Comparison of ENCODE assay signal across 8 mouse cellular contexts in the genomic region with DNA sequence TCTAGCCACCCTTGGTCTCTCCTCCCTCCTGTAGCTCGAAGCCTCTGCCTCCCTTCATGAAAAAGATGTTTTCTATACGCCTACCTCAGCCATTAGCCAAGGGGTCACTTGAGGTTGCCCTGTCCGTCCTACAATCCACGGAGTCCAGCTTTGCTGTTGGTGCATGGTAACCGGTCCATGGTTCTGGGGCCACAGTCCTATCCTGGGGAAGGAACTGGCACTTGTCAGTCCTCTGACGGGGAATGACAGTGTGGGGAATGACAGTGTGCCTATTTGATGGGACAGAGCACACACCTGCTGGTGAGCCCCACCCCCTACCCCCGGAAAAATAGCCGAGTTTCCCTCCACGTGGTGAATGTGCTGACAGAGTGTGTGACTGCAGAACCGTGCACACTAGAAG.
DNase-seq lines count a peak whose midpoint lies in the region; ATAC-seq lines count a peak whose summit lies in the region.
"Had no signal": no experiment of that assay in that cellular context is flagged by ENCODE, and none has a peak within 500 bp of the region (broad histone marks: within the 10 kb centered on the region; RNA-seq: fewer than 3 reads in every experiment).

No protein-coding gene starts in this region.

- peak overlapping the region; percentile 27 for H3K4me3 ChIP-seq in heart, embryonic 13.5 days
- H3K4me3 ChIP-seq in neural tube, embryonic 13.5 days = no peak overlapping the region
- no peak overlapping the region for H3K4me3 ChIP-seq in limb, embryonic 13.5 days
- no peak overlapping the region for H3K4me3 ChIP-seq in stomach, embryonic 15.5 days (replicated peaks)

- no peak for DNase-seq in heart, adult 18-20 months
- DNase-seq in neural tube, embryonic 10.5 days (ENCODE audit: extremely low spot score, low spot score) = no peak
- no peak for DNase-seq in gastrocnemius, postnatal 36 days

- H3K4me2 ChIP-seq in heart, embryonic 13.5 days = peak overlapping the region; percentile 65
- peak overlapping the region; percentile 33 for H3K4me2 ChIP-seq in neural tube, embryonic 13.5 days
- peak overlapping the region; percentile 25; the same call in 1 of the 2 replicates for H3K4me2 ChIP-seq in limb, embryonic 13.5 days (replicated peaks)
- H3K4me2 ChIP-seq in stomach, embryonic 15.5 days = 0 out of 2 replicates have a peak overlapping the region, but pooled peaks have one; percentile 10

- H3K9me3 ChIP-seq in heart, embryonic 13.5 days = 0 out of 2 replicates have a peak, but pooled peaks cover 3% of the 10 kb centered on the region
- H3K9me3 ChIP-seq in neural tube, embryonic 13.5 days = no peaks in the 10 kb centered on the region
- peaks cover 5% of the 10 kb centered on the region; the same call in 1 of the 2 replicates for H3K9me3 ChIP-seq in limb, embryonic 13.5 days
- 0 out of 2 replicates have a peak, but pooled peaks cover 3% of the 10 kb centered on the region for H3K9me3 ChIP-seq in stomach, embryonic 15.5 days

- WGBS in heart, embryonic 13.5 days = 15% methylated on average over 10 of the region's 10 CpGs
- whole genome bisulfite sequencing in neural tube, embryonic 13.5 days = 30% methylated on average over 10 of the region's 10 CpGs
- 21% methylated on average over 10 of the region's 10 CpGs for WGBS in limb, embryonic 13.5 days
- whole genome bisulfite sequencing in stomach, embryonic 15.5 days = 21% methylated on average over 10 of the region's 10 CpGs

- H3K27me3 ChIP-seq in heart, embryonic 13.5 days (replicated peaks) = peaks cover 5% of the 10 kb centered on the region; the same call in 1 of the 2 replicates
- peaks cover 7% of the 10 kb centered on the region; the same call in 1 of the 2 replicates for H3K27me3 ChIP-seq in neural tube, embryonic 13.5 days
- H3K27me3 ChIP-seq in limb, embryonic 13.5 days = peaks cover 27% of the 10 kb centered on the region
- no peaks in the 10 kb centered on the region for H3K27me3 ChIP-seq in stomach, embryonic 15.5 days (replicated peaks)

- H3K9ac ChIP-seq in heart, embryonic 13.5 days = peak overlapping the region; percentile 62
- H3K9ac ChIP-seq in neural tube, embryonic 13.5 days = no peak overlapping the region
- no peak overlapping the region for H3K9ac ChIP-seq in limb, embryonic 13.5 days
- H3K9ac ChIP-seq in stomach, embryonic 15.5 days = no peak overlapping the region

- ATAC-seq in heart, embryonic 13.5 days (ENCODE audit: extremely low read depth, insufficient number of reproducible peaks, low FRiP score, low TSS enrichment) = no peak
- peak; percentile 28; the same call in 1 of the 2 replicates for ATAC-seq in neural tube, embryonic 13.5 days (ENCODE audit: low read depth)
- 0 out of 2 replicates have a peak, but pooled peaks have one; percentile 12 for ATAC-seq in limb, embryonic 13.5 days (ENCODE audit: low FRiP score, low read depth)
- no peak for ATAC-seq in stomach, embryonic 15.5 days (ENCODE audit: insufficient read depth, low FRiP score, low read depth)
- ATAC-seq: inflammation-experienced regulatory T-cells, adult 6 months had no signal

- no peaks in the 10 kb centered on the region for H3K36me3 ChIP-seq in heart, embryonic 13.5 days
- H3K36me3 ChIP-seq in neural tube, embryonic 13.5 days = no peaks in the 10 kb centered on the region
- no peaks in the 10 kb centered on the region for H3K36me3 ChIP-seq in limb, embryonic 13.5 days
- H3K36me3 ChIP-seq in stomach, embryonic 15.5 days = no peaks in the 10 kb centered on the region

- H3K27ac ChIP-seq in heart, embryonic 13.5 days (replicated peaks) = peak overlapping the region; percentile 92
- no peak overlapping the region for H3K27ac ChIP-seq in neural tube, embryonic 13.5 days (replicated peaks)
- H3K27ac ChIP-seq in limb, embryonic 13.5 days = no peak overlapping the region
- H3K27ac ChIP-seq in stomach, embryonic 15.5 days = no peak overlapping the region

- intact Hi-C loops in gastrocnemius, postnatal 36 days (cut with DNase I) = no loop called here

- H3K4me1 ChIP-seq in heart, embryonic 13.5 days = peaks cover 24% of the 10 kb centered on the region
- H3K4me1 ChIP-seq in neural tube, embryonic 13.5 days (replicated peaks) = no peaks in the 10 kb centered on the region; the same call in 1 of the 2 replicates
- H3K4me1 ChIP-seq in limb, embryonic 13.5 days = peaks cover 14% of the 10 kb centered on the region
- H3K4me1 ChIP-seq in stomach, embryonic 15.5 days = peaks cover 14% of the 10 kb centered on the region

Comparison
In these comparisons a context has a peak if more than half of its experiments do, and no peak if none do; other contexts are left out.
1. ATAC-seq: peak in neural tube, embryonic 13.5 days (single experiment) and limb, embryonic 13.5 days (single experiment); none in heart, embryonic 13.5 days (single experiment) and stomach, embryonic 15.5 days (single experiment).
2. H3K4me2 ChIP-seq: peak in every context shown above with its lines; median percentile 65 in heart, embryonic 13.5 days; 33 in neural tube, embryonic 13.5 days; 25 in limb, embryonic 13.5 days; 10 in stomach, embryonic 15.5 days.